Mouse (Mus musculus): ENCODE data around the gene Tph1. TPM values are rescaled to one million over a fixed set of nuclear protein-coding genes. Genes with fewer than 3 reads are reported as not detected.
A peak's percentile ranks its signal among the peaks of the same experiment; 100 is the strongest.

Tph1 gene
- polyA plus RNA-seq, 1 experiment from 2014 or later = 0.67 TPM

- Histone ChIP-seq H3K9ac (no peak overlapping the region), H3K27ac (no peak overlapping the region), H3K4me2 (no peak overlapping the region), H3K4me3 (replicated peaks) (no peak overlapping the region), H3K4me1 (peaks cover 9% of the 10 kb centered on the region; the same call in 1 of the 2 replicates), H3K9me3 (no peaks in the 10 kb centered on the region), H3K27me3 (replicated peaks) (0 out of 2 replicates have a peak, but pooled peaks cover 5% of the 10 kb centered on the region), H3K36me3 (no peaks in the 10 kb centered on the region)
- ATAC-seq (ENCODE audit: insufficient read depth, low FRiP score, low read depth) = no peak
- 75% methylated on average over 1 of the region's 1 CpGs for WGBS
Observed at GRCm38 (mm10) chr7:46643172-46643571, 29.2 kb downstream of the Tph1 start.

DNA sequence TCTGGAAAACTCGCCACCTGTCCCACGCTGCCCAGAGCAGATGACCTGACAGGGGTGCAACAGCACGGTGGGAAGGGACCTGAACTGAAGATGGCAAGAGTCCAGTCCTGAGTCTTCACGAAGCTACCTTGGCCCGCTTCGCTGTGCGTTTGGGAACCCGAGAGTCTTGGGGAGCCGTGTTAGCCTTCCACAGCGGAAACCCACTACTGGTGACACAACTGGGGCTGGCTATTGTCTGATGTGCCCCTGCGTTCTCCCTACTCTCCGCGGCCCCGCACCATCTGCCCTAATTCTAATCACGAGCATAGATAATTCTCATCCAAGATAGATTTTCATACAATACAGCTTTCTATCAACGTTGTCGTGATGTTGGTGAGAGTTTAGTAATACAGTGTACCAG is 32.3 kb downstream of the Tph1 start:
- 0 out of 2 replicates have a peak, but pooled peaks cover 5% of the 10 kb centered on the region for H3K27me3 ChIP-seq (replicated peaks)
- no peak overlapping the region for H3K27ac ChIP-seq
- WGBS = 17% methylated on average over 17 of the region's 17 CpGs
- H3K9ac ChIP-seq = no peak overlapping the region
- no peak for ATAC-seq (ENCODE audit: insufficient read depth, low FRiP score, low read depth)
- no peaks in the 10 kb centered on the region for H3K9me3 ChIP-seq
- H3K4me1 ChIP-seq = peaks cover 11% of the 10 kb centered on the region; the same call in 1 of the 2 replicates
- H3K4me2 ChIP-seq = peak overlapping the region; percentile 84
- H3K36me3 ChIP-seq = no peaks in the 10 kb centered on the region
- H3K4me3 ChIP-seq (replicated peaks) = peak overlapping the region; percentile 78

GRCm38 (mm10) chr7:46639692-46640031 is 32.7 kb downstream of the Tph1 start, which contains the start of gene Sergef:
Gene Sergef, minus strand, starts transcription at chr7:46639807.
- Histone ChIP-seq H3K27ac (peak within 1 kb of the TSS; percentile 37; the same call in 1 of the 2 replicates), H3K36me3 (no peaks in the 10 kb centered on the region), H3K27me3 (replicated peaks) (0 out of 2 replicates have a peak, but pooled peaks cover 5% of the 10 kb centered on the region), H3K4me2 (peak within 1 kb of the TSS; percentile 84), H3K9me3 (no peaks in the 10 kb centered on the region), H3K4me3 (replicated peaks) (peak within 1 kb of the TSS; percentile 78), H3K4me1 (peaks cover 11% of the 10 kb centered on the region; the same call in 1 of the 2 replicates), H3K9ac (peak within 1 kb of the TSS; percentile 76)
- under 1% methylated on average over 30 of the region's 30 CpGs for WGBS
- peak; percentile 97 for ATAC-seq (ENCODE audit: insufficient read depth, low FRiP score, low read depth)

- 0 out of 2 replicates have a peak, but pooled peaks cover 5% of the 10 kb centered on the region for H3K27me3 ChIP-seq (replicated peaks)
- H3K36me3 ChIP-seq = no peaks in the 10 kb centered on the region
- H3K4me1 ChIP-seq = peaks cover 11% of the 10 kb centered on the region; the same call in 1 of the 2 replicates
- no peaks in the 10 kb centered on the region for H3K9me3 ChIP-seq
- peak; percentile 4; the same call in 1 of the 2 replicates for ATAC-seq (ENCODE audit: insufficient read depth, low FRiP score, low read depth)
- peak overlapping the region; percentile 37; the same call in 1 of the 2 replicates for H3K27ac ChIP-seq
- WGBS = 8% methylated on average over 32 of the region's 32 CpGs
- peak overlapping the region; percentile 78 for H3K4me3 ChIP-seq (replicated peaks)
- H3K4me2 ChIP-seq = peak overlapping the region; percentile 84
- peak overlapping the region; percentile 76 for H3K9ac ChIP-seq
Observed at GRCm38 (mm10) chr7:46638889-46639691, 33.2 kb downstream of the Tph1 start.

GRCm38 (mm10) chr7:46628375-46628975 is 43.9 kb downstream of the Tph1 start:
- H3K36me3 ChIP-seq = peaks cover 7% of the 10 kb centered on the region; the same call in 1 of the 2 replicates
- no peak overlapping the region for H3K4me3 ChIP-seq (replicated peaks)
- WGBS = 67% methylated on average over 8 of the region's 8 CpGs
- no peak for ATAC-seq (ENCODE audit: insufficient read depth, low FRiP score, low read depth)
- no peak overlapping the region for H3K4me2 ChIP-seq
- H3K27ac ChIP-seq = no peak overlapping the region
- no peaks in the 10 kb centered on the region for H3K4me1 ChIP-seq
- no peaks in the 10 kb centered on the region for H3K9me3 ChIP-seq
- H3K27me3 ChIP-seq (replicated peaks) = no peaks in the 10 kb centered on the region
- no peak overlapping the region for H3K9ac ChIP-seq

- Histone ChIP-seq H3K27ac (no peak overlapping the region), H3K9me3 (no peaks in the 10 kb centered on the region), H3K9ac (no peak overlapping the region), H3K36me3 (0 out of 2 replicates have a peak, but pooled peaks cover 5% of the 10 kb centered on the region), H3K27me3 (replicated peaks) (no peaks in the 10 kb centered on the region), H3K4me3 (replicated peaks) (no peak overlapping the region), H3K4me1 (no peaks in the 10 kb centered on the region), H3K4me2 (no peak overlapping the region)
- whole genome bisulfite sequencing = 66% methylated on average over 2 of the region's 3 CpGs
- no peak for ATAC-seq (ENCODE audit: insufficient read depth, low FRiP score, low read depth)
Observed at GRCm38 (mm10) chr7:46623979-46624378, 48.4 kb downstream of the Tph1 start.

- Histone ChIP-seq H3K27me3 (replicated peaks) (no peaks in the 10 kb centered on the region), H3K4me1 (no peaks in the 10 kb centered on the region), H3K27ac (no peak overlapping the region), H3K36me3 (0 out of 2 replicates have a peak, but pooled peaks cover 5% of the 10 kb centered on the region), H3K9ac (no peak overlapping the region), H3K4me3 (replicated peaks) (no peak overlapping the region), H3K4me2 (no peak overlapping the region), H3K9me3 (no peaks in the 10 kb centered on the region)
- 91% methylated on average over 23 of the region's 23 CpGs for WGBS
- ATAC-seq (ENCODE audit: insufficient read depth, low FRiP score, low read depth) = no peak
Observed at GRCm38 (mm10) chr7:46618416-46619110, 53.8 kb downstream of the Tph1 start.

GRCm38 (mm10) chr7:46616429-46617005 is 55.8 kb downstream of the Tph1 start:
- Histone ChIP-seq H3K9ac (no peak overlapping the region), H3K27ac (no peak overlapping the region), H3K4me1 (no peaks in the 10 kb centered on the region), H3K4me2 (no peak overlapping the region), H3K27me3 (replicated peaks) (no peaks in the 10 kb centered on the region), H3K9me3 (no peaks in the 10 kb centered on the region), H3K36me3 (0 out of 2 replicates have a peak, but pooled peaks cover 5% of the 10 kb centered on the region), H3K4me3 (replicated peaks) (no peak overlapping the region)
- WGBS = 87% methylated on average over 7 of the region's 7 CpGs
- no peak for ATAC-seq (ENCODE audit: insufficient read depth, low FRiP score, low read depth)

GRCm38 (mm10) chr7:46615256-46615977 is 56.9 kb downstream of the Tph1 start:
- ATAC-seq (ENCODE audit: insufficient read depth, low FRiP score, low read depth) = peak; percentile 57; the same call in 1 of the 2 replicates
- no peak overlapping the region for H3K4me3 ChIP-seq (replicated peaks)
- H3K4me1 ChIP-seq = no peaks in the 10 kb centered on the region
- H3K9me3 ChIP-seq = no peaks in the 10 kb centered on the region
- H3K27me3 ChIP-seq (replicated peaks) = no peaks in the 10 kb centered on the region
- H3K27ac ChIP-seq = no peak overlapping the region
- WGBS = 40% methylated on average over 5 of the region's 5 CpGs
- H3K9ac ChIP-seq = no peak overlapping the region
- no peak overlapping the region for H3K4me2 ChIP-seq
- H3K36me3 ChIP-seq = 0 out of 2 replicates have a peak, but pooled peaks cover 3% of the 10 kb centered on the region

DNA sequence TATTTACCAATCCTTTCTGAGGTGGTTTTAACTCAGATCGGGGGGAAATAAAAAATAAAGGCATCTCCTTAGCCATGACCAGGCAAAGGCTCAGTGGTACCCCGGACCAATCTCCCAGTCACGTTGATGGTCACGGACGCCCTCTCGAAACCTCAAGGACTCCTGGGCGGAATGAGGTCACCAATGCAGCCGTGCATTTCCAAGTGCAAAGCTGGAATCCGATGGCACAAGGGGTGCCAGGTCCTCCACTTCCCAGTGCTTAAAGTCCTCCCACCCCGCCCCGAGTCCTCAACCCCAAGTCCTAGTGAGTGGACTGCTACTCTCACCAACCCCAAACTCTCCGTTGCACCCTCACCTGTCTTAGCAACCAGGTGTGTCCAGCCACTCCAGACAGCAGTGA is 58.1 kb downstream of the Tph1 start:
- H3K4me2 ChIP-seq = no peak overlapping the region
- H3K4me1 ChIP-seq = no peaks in the 10 kb centered on the region
- no peak for ATAC-seq (ENCODE audit: insufficient read depth, low FRiP score, low read depth)
- WGBS = 88% methylated on average over 12 of the region's 12 CpGs
- no peak overlapping the region for H3K9ac ChIP-seq
- no peak overlapping the region for H3K27ac ChIP-seq
- H3K36me3 ChIP-seq = no peaks in the 10 kb centered on the region
- no peak overlapping the region for H3K4me3 ChIP-seq (replicated peaks)
- no peaks in the 10 kb centered on the region for H3K27me3 ChIP-seq (replicated peaks)
- no peaks in the 10 kb centered on the region for H3K9me3 ChIP-seq

DNA sequence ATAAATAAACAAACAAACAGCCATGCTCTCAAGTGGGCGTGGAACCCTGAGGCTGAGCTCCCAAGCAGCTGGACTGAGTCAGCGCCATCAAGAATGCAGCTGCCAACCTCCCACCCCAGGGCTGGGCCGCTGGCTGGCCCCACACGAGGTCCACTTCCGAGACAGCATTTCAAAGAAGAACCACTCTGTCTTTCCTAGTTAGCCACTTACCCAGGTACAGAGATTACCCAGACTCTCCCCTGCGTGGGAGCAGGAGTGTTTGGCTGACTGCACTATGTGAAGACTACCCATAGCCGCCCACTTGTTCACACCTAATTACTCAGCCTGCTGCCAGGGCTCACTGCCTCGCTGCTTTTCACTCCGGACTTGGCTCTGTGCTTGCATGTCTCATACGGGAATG is 59.2 kb downstream of the Tph1 start:
- ATAC-seq (ENCODE audit: insufficient read depth, low FRiP score, low read depth) = peak; percentile 31; the same call in 1 of the 2 replicates

More for the DNA sequence above, 59.2 kb downstream of the Tph1 start:
- H3K9ac ChIP-seq = no peak overlapping the region
- H3K36me3 ChIP-seq = no peaks in the 10 kb centered on the region
- no peak overlapping the region for H3K4me2 ChIP-seq
- 74% methylated on average over 10 of the region's 10 CpGs for WGBS
- no peak overlapping the region for H3K4me3 ChIP-seq (replicated peaks)
- no peaks in the 10 kb centered on the region for H3K27me3 ChIP-seq (replicated peaks)
- H3K4me1 ChIP-seq = no peaks in the 10 kb centered on the region
- no peak overlapping the region for H3K27ac ChIP-seq
- H3K9me3 ChIP-seq = no peaks in the 10 kb centered on the region
